In genomic region chrX:17217451-17217850, GRCm38 (mm10) we compare ENCODE assay signal across 16 mouse cellular contexts.
DNase-seq lines count a peak whose midpoint lies in the region; ATAC-seq and TF ChIP-seq lines count a peak whose summit lies in the region.
"Had no signal": no experiment of that assay in that cellular context is flagged by ENCODE, and none has a peak within 500 bp of the region (broad histone marks: within the 10 kb centered on the region; RNA-seq: fewer than 3 reads in every experiment).

No protein-coding gene starts in this region.

- TF ChIP-seq EP300 in liver, postnatal 0 days (IDR thresholded peaks at IDR 0.05; ENCODE audit: low read depth), result no peak
- no peak for TF ChIP-seq EP300 in stomach, postnatal 0 days (optimal IDR thresholded peaks at IDR 0.05)

- H3K4me1 ChIP-seq in hindbrain, embryonic 14.5 days (replicated peaks; ENCODE audit: control insufficient read depth, insufficient read depth, low read length), result no peaks in the 10 kb centered on the region
- no peaks in the 10 kb centered on the region for H3K4me1 ChIP-seq in hindbrain, embryonic 13.5 days (replicated peaks)
- no peaks in the 10 kb centered on the region for H3K4me1 ChIP-seq in liver, postnatal 0 days (ENCODE audit: insufficient read depth)
- H3K4me1 ChIP-seq in stomach, postnatal 0 days (replicated peaks; ENCODE audit: control insufficient read depth, insufficient read depth), result no peaks in the 10 kb centered on the region
- H3K4me1 ChIP-seq in midbrain, embryonic 10.5 days, result no peaks in the 10 kb centered on the region
- H3K4me1 ChIP-seq: heart, embryonic 15.5 days; intestine, embryonic 15.5 days; liver, embryonic 15.5 days; megakaryocyte, embryonic 14.5 days had no signal

- DNase-seq in hindbrain, embryonic 14.5 days (ENCODE audit: low spot score), result peak; percentile 26
- DNase-seq in liver, postnatal 0 days, result no peak
- no peak for DNase-seq in liver
- DNase-seq in adipocyte (ENCODE audit: low spot score), result peak; percentile 75
- DNase-seq in stomach, postnatal 0 days (ENCODE audit: low spot score), result no peak
- no peak for DNase-seq in midbrain, embryonic 10.5 days (ENCODE audit: low spot score)
- DNase-seq: adrenal gland, adult 8-10 months; cerebellum, adult 2 months; gastrocnemius, postnatal 10 days; thymus, postnatal 36 days had no signal

- no peak overlapping the region for H3K27ac ChIP-seq in hindbrain, embryonic 14.5 days
- no peak overlapping the region for H3K27ac ChIP-seq in hindbrain, embryonic 13.5 days
- H3K27ac ChIP-seq in liver, postnatal 0 days (ENCODE audit: low read depth), result no peak overlapping the region
- no peak overlapping the region for H3K27ac ChIP-seq in stomach, postnatal 0 days (replicated peaks)
- no peak overlapping the region for H3K27ac ChIP-seq in midbrain, embryonic 10.5 days (replicated peaks)
- H3K27ac ChIP-seq: heart, embryonic 15.5 days; intestine, embryonic 15.5 days; liver, embryonic 15.5 days had no signal

- H3K9ac ChIP-seq in hindbrain, embryonic 14.5 days, result no peak overlapping the region
- no peak overlapping the region for H3K9ac ChIP-seq in hindbrain, embryonic 13.5 days
- no peak overlapping the region for H3K9ac ChIP-seq in liver, postnatal 0 days (replicated peaks)
- no peak overlapping the region for H3K9ac ChIP-seq in stomach, postnatal 0 days (ENCODE audit: low read length)
- H3K9ac ChIP-seq: heart, embryonic 15.5 days; intestine, embryonic 15.5 days; liver, embryonic 15.5 days had no signal

- H3K4me3 ChIP-seq in hindbrain, embryonic 14.5 days (replicated peaks; ENCODE audit: low read length), result no peak overlapping the region
- H3K4me3 ChIP-seq in hindbrain, embryonic 13.5 days, result no peak overlapping the region
- no peak overlapping the region for H3K4me3 ChIP-seq in liver, postnatal 0 days (ENCODE audit: low read depth, low read length)
- H3K4me3 ChIP-seq in stomach, postnatal 0 days (ENCODE audit: low read depth, low read length), result no peak overlapping the region
- H3K4me3 ChIP-seq in midbrain, embryonic 10.5 days, result no peak overlapping the region
- H3K4me3 ChIP-seq: erythroblast, embryonic 14.5 days; heart, embryonic 15.5 days; intestine, embryonic 15.5 days; liver, embryonic 15.5 days; megakaryocyte, embryonic 14.5 days had no signal

- H3K27me3 ChIP-seq in hindbrain, embryonic 14.5 days (ENCODE audit: control insufficient read depth, insufficient read depth, low read length), result no peaks in the 10 kb centered on the region
- H3K27me3 ChIP-seq in hindbrain, embryonic 13.5 days, result no peaks in the 10 kb centered on the region
- no peaks in the 10 kb centered on the region for H3K27me3 ChIP-seq in liver, postnatal 0 days (ENCODE audit: insufficient read depth, low read length)
- no peaks in the 10 kb centered on the region for H3K27me3 ChIP-seq in stomach, postnatal 0 days (ENCODE audit: control insufficient read depth, insufficient read depth, low read length)
- H3K27me3 ChIP-seq in midbrain, embryonic 10.5 days (ENCODE audit: low read depth, poor library complexity, severe bottlenecking), result no peaks in the 10 kb centered on the region
- H3K27me3 ChIP-seq: heart, embryonic 15.5 days; intestine, embryonic 15.5 days; liver, embryonic 15.5 days; megakaryocyte, embryonic 14.5 days had no signal

- peak; percentile 25 for TF ChIP-seq CTCF in liver, postnatal 0 days (IDR thresholded peaks at IDR 0.05; ENCODE audit: low read depth)
- peak; percentile 60 for TF ChIP-seq CTCF in stomach, postnatal 0 days (IDR thresholded peaks at IDR 0.05; ENCODE audit: low read depth)

- ATAC-seq in hindbrain, embryonic 14.5 days (ENCODE audit: low FRiP score), result no peak
- ATAC-seq in hindbrain, embryonic 13.5 days (ENCODE audit: low FRiP score), result no peak
- ATAC-seq in liver, postnatal 0 days, result no peak
- ATAC-seq in stomach, postnatal 0 days (ENCODE audit: low FRiP score, low TSS enrichment), result no peak
- ATAC-seq: intestine, embryonic 15.5 days had no signal

- no peak overlapping the region for H3K4me2 ChIP-seq in hindbrain, embryonic 14.5 days (replicated peaks)
- H3K4me2 ChIP-seq in hindbrain, embryonic 13.5 days, result no peak overlapping the region
- H3K4me2 ChIP-seq in liver, postnatal 0 days (ENCODE audit: low read depth, low read length), result no peak overlapping the region
- H3K4me2 ChIP-seq in stomach, postnatal 0 days (replicated peaks; ENCODE audit: low read depth), result no peak overlapping the region
- H3K4me2 ChIP-seq: heart, embryonic 15.5 days; intestine, embryonic 15.5 days; liver, embryonic 15.5 days had no signal

- H3K36me3 ChIP-seq in hindbrain, embryonic 14.5 days (replicated peaks; ENCODE audit: control insufficient read depth, insufficient read depth), result no peaks in the 10 kb centered on the region
- H3K36me3 ChIP-seq in hindbrain, embryonic 13.5 days, result no peaks in the 10 kb centered on the region
- no peaks in the 10 kb centered on the region for H3K36me3 ChIP-seq in liver, postnatal 0 days (replicated peaks; ENCODE audit: insufficient read depth, low read length)
- H3K36me3 ChIP-seq in stomach, postnatal 0 days (ENCODE audit: control insufficient read depth, insufficient read depth, low read length), result no peaks in the 10 kb centered on the region
- no peaks in the 10 kb centered on the region for H3K36me3 ChIP-seq in midbrain, embryonic 10.5 days
- H3K36me3 ChIP-seq: heart, embryonic 15.5 days; intestine, embryonic 15.5 days; liver, embryonic 15.5 days had no signal

- no peaks in the 10 kb centered on the region for H3K9me3 ChIP-seq in hindbrain, embryonic 14.5 days (ENCODE audit: control insufficient read depth, low read length)
- H3K9me3 ChIP-seq in hindbrain, embryonic 13.5 days, result no peaks in the 10 kb centered on the region
- no peaks in the 10 kb centered on the region for H3K9me3 ChIP-seq in liver, postnatal 0 days (ENCODE audit: low read length)
- H3K9me3 ChIP-seq in stomach, postnatal 0 days (ENCODE audit: control insufficient read depth, low read length), result no peaks in the 10 kb centered on the region
- H3K9me3 ChIP-seq in midbrain, embryonic 10.5 days (replicated peaks), result no peaks in the 10 kb centered on the region
- H3K9me3 ChIP-seq: heart, embryonic 15.5 days; intestine, embryonic 15.5 days; liver, embryonic 15.5 days; megakaryocyte, embryonic 14.5 days had no signal

Comparison
In these comparisons a context has a peak if more than half of its experiments do, and no peak if none do; other contexts are left out.
1. DNase-seq: peak in hindbrain, embryonic 14.5 days (single experiment) and adipocyte (single experiment); none in liver, postnatal 0 days (single experiment), liver (single experiment), stomach, postnatal 0 days (single experiment) and midbrain, embryonic 10.5 days (single experiment).